Mouse (Mus musculus) cerebellum, adult 9-11 months (tissue): Measurements from ENCODE around the gene Scn10a.

Experiments
- DNase-seq: peaks from one replicate; pipeline ENCODE4 v3.0.0; 2022

The Scn10a gene

GRCm38 (mm10) chr9:119571411-119571888 lies 147.7 kb downstream of the Scn10a start:
- DNase-seq, result no peak

GRCm38 (mm10) chr9:119570652-119571051 lies 148.5 kb downstream of the Scn10a start:
- DNase-seq, result no peak

GRCm38 (mm10) chr9:119568732-119569131 lies 150.4 kb downstream of the Scn10a start:
- no peak for DNase-seq

DNA sequence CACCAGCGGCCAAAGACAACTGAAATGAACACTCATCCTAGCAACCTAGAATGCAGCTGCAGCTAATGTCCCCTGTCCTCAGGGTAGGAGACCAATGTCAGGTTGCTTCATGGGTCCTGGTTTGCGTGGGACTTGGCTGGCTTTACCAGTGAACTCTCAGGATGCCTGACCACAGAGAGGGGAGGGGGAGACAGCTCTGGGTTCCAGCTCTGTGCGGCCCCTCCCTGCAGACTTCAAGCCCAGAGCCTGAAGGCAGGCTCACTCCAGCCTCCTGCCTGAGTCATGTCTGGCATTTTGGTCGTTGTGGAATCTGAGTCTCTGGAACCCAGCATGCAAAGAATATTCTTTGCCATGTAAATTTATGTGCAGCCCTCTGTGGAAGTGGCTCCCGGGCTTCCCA lies 151.3 kb downstream of the Scn10a start:
- no peak for DNase-seq

GRCm38 (mm10) chr9:119566214-119566613 lies 152.9 kb downstream of the Scn10a start:
- DNase-seq, result no peak

GRCm38 (mm10) chr9:119564803-119565202 lies 154.3 kb downstream of the Scn10a start:
- DNase-seq, result no peak

DNA sequence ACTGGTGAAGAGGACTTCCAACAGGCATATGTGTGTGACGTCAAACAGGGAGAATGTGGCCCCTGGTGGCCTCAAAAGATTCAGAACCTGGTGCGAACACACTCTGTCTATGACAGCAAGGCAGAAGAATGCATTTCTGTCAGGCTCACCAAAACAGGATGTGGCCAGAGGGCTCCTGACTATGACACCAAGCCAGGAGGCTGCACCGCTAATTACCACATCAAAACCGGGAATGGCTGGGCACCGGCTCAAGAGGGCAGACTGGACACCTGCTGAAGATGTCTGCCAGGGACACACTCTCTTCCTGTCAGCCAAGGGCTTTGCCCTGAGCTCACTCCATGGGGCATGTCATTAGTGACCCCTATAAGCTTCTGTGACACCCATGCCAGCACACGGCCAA lies 155.5 kb downstream of the Scn10a start:
- DNase-seq, result peak; percentile 53

- DNase-seq, result no peak
These were observed 156.9 kb downstream of the Scn10a start for GRCm38 (mm10) chr9:119562256-119562655.

DNA sequence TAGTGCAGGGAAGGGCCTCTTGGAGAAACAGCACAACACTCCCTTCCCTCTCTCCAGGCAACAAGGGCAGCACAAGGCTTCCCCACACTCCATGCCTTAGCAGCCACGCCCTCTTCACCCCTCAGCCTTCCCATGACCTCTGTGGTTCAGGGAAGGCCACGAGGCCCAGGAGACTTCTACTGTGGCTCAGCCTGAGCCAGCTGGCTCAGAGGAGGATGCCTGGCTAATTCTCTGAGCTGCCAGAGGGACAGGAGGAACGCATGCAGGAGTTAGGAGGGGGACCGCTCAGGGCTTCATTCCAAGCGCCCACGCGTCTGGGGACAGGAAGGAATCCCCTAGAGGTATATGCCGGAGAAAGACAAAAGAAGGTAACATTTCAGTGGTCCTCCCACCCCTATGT lies 157.4 kb downstream of the Scn10a start:
- DNase-seq, result no peak

GRCm38 (mm10) chr9:119559537-119560276 lies 159.4 kb downstream of the Scn10a start:
- DNase-seq, result no peak
